ENCODE assay signal across 15 mouse cellular contexts in the genomic region with DNA sequence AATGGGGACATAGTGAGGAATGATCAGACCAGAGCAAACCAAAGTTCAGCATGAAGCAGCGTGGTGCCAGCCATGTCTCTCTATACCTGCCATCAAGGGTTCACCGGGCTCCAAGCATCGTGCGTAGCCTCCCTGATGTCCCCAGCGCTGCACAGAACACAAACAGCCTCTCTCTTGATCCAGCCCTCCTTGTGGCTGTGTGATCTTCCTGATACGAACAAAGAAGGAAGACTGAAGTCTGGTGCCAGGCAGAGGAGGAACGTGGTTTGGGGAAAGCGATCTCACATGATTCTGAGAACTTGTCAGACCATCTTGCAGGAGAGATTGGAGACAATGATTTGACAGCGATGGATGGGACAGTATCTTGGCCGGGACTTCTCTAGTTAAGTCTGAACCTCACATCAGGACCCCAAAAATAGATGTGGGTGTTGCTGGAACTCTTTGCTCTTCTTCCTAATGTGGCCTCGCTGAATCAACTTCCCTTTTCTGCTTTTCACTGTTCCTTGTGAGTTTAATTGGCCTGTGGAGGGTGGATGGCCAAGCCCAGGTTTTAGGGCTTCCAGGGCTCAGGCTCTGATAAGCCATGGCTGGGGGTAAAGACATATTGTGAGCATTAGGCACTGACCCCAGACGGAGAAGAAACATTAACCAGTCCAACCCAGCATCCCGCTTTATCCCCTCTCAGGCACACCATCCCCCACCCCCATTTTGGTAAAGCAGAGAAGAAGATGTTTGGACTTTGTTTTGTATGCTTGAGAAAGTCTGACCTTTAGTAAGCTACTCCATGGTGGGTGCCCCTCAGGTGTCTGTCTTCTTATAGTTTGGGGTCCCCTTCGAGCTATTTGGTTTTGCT. TPM values are rescaled to one million over a fixed set of nuclear protein-coding genes. Genes with fewer than 3 reads are reported as not detected.
DNase-seq lines count a peak whose midpoint lies in the region; ATAC-seq lines count a peak whose summit lies in the region.
"Had no signal": no experiment of that assay in that cellular context is flagged by ENCODE, and none has a peak within 500 bp of the region (broad histone marks: within the 10 kb centered on the region; RNA-seq: fewer than 3 reads in every experiment).

No protein-coding gene starts in this region.

- peaks cover 36% of the 10 kb centered on the region for H3K4me1 ChIP-seq in megakaryocyte, embryonic 14.5 days

- H3K4me3 ChIP-seq in megakaryocyte, embryonic 14.5 days (replicated peaks), result peak overlapping the region; percentile 84
- H3K4me3 ChIP-seq: limb, embryonic 13.5 days had no signal

- peaks cover 22% of the 10 kb centered on the region for H3K9me3 ChIP-seq in megakaryocyte, embryonic 14.5 days
- H3K9me3 ChIP-seq: limb, embryonic 13.5 days had no signal

- no peaks in the 10 kb centered on the region for H3K27me3 ChIP-seq in megakaryocyte, embryonic 14.5 days (replicated peaks)
- H3K27me3 ChIP-seq: limb, embryonic 13.5 days had no signal

- peaks cover 10% of the 10 kb centered on the region for H3K36me3 ChIP-seq in megakaryocyte, embryonic 14.5 days (replicated peaks; ENCODE audit: low read length)
- H3K36me3 ChIP-seq: limb, embryonic 13.5 days had no signal

- ATAC-seq in common myeloid progenitor, adult 5-6 weeks (replicated peaks; ENCODE audit: low read depth, poor library complexity, severe bottlenecking), result peak; percentile 84
- ATAC-seq in cerebellum, adult (ENCODE audit: insufficient number of reproducible peaks, low FRiP score, low TSS enrichment), result no peak
- ATAC-seq: forebrain, embryonic 14.5 days had no signal

- peak; percentile 21 for DNase-seq in layer of hippocampus, adult 11-12 months (ENCODE audit: low spot score)
- no peak for DNase-seq in layer of hippocampus, postnatal 14 days (ENCODE audit: low spot score in 2 of 2)
- peak; percentile 45 to 48 for DNase-seq in B cell, adult 2 months
- DNase-seq in thymus, postnatal 25 days, result no peak
- no peak for DNase-seq in adrenal gland, postnatal 14 days
- DNase-seq: adrenal gland, postnatal 36 days; cerebellum, postnatal 10 days; gastrocnemius, postnatal 14 days; heart, postnatal 10 days; thymus, postnatal 4 days had no signal

RNA-seq across cellular contexts. Expression of gene Cd27, which starts 17.3 kb away (rescaled TPM):
- not detected for total RNA-seq in layer of hippocampus, postnatal 14 days (2021)
- 66.4 and 98.2 TPM in 2 replicates for total RNA-seq in common myeloid progenitor, adult 5-6 weeks (2017)
- 1.3 TPM in 1 of 2 replicates, not detected in the other for polyA plus RNA-seq in megakaryocyte, embryonic 14.5 days (2012; ENCODE audit: insufficient read depth, low replicate concordance)
- 0.93 and 6.9 TPM in 2 replicates for total RNA-seq in adrenal gland, postnatal 14 days (2021)

RNA-seq across cellular contexts. Expression of gene Tapbpl, which starts 22.4 kb away (rescaled TPM):
- total RNA-seq in layer of hippocampus, postnatal 14 days (2021), result 1 to 10 TPM; 2.9 to 3.1 TPM
- 18.8 and 20.2 TPM in 2 replicates for total RNA-seq in common myeloid progenitor, adult 5-6 weeks (2017)
- polyA plus RNA-seq in megakaryocyte, embryonic 14.5 days (2012; ENCODE audit: insufficient read depth, low replicate concordance), result 4.5 and 6.0 TPM in 2 replicates
- total RNA-seq in adrenal gland, postnatal 14 days (2021), result 12.6 and 14.0 TPM in 2 replicates

RNA-seq across cellular contexts. Expression of gene Tuba3a, which starts 31.8 kb away (rescaled TPM):
- not detected for total RNA-seq in layer of hippocampus, postnatal 14 days (2021)
- total RNA-seq in common myeloid progenitor, adult 5-6 weeks (2017), result not detected in 2 replicates
- not detected in 2 replicates for polyA plus RNA-seq in megakaryocyte, embryonic 14.5 days (2012; ENCODE audit: insufficient read depth, low replicate concordance)
- not detected in 2 replicates for total RNA-seq in adrenal gland, postnatal 14 days (2021)
- total RNA-seq: adrenal gland, postnatal 36 days; gastrocnemius, postnatal 14 days; heart, postnatal 10 days had no signal

RNA-seq across cellular contexts. Expression of gene Vamp1, which starts 38.7 kb away (rescaled TPM):
- 10 to 100 TPM; 49.3 to 62.7 TPM for total RNA-seq in layer of hippocampus, postnatal 14 days (2021)
- total RNA-seq in common myeloid progenitor, adult 5-6 weeks (2017), result 4.9 and 8.0 TPM in 2 replicates
- polyA plus RNA-seq in megakaryocyte, embryonic 14.5 days (2012; ENCODE audit: insufficient read depth, low replicate concordance), result 1.4 and 1.9 TPM in 2 replicates
- 31.8 and 42.6 TPM in 2 replicates for total RNA-seq in adrenal gland, postnatal 14 days (2021)

RNA-seq across cellular contexts. Expression of gene Ltbr, which starts 59.6 kb away (rescaled TPM):
- total RNA-seq in layer of hippocampus, postnatal 14 days (2021), result 10 to 100 TPM in 1 of 2 experiments, 1 to 10 TPM in 1; 9.8 to 13.3 TPM
- total RNA-seq in common myeloid progenitor, adult 5-6 weeks (2017), result 23.2 and 25.0 TPM in 2 replicates
- polyA plus RNA-seq in megakaryocyte, embryonic 14.5 days (2012; ENCODE audit: insufficient read depth, low replicate concordance), result 41.9 and 48.8 TPM in 2 replicates
- 68.7 and 70.0 TPM in 2 replicates for total RNA-seq in adrenal gland, postnatal 14 days (2021)

Comparison
In these comparisons a context has a peak if more than half of its experiments do, and no peak if none do; other contexts are left out.
1. DNase-seq: peak in layer of hippocampus, adult 11-12 months (single experiment) and B cell, adult 2 months (2 of 2); none in layer of hippocampus, postnatal 14 days (0 of 2), thymus, postnatal 25 days (single experiment) and adrenal gland, postnatal 14 days (single experiment).